Mouse (Mus musculus) left cerebral cortex, adult 8-10 months (tissue): ENCODE measurements around the gene Lnx1. TPM values are rescaled to one million over a fixed set of nuclear protein-coding genes. Genes with fewer than 3 reads are reported as not detected.

Experiments
- DNase-seq, 2 experiments: peaks; one replicate each; pipeline ENCODE4 v3.0.0; 2022; ENCODE audit warnings: low spot score in 2 of 2
- total RNA-seq, 4 experiments: library from RNA; stranded (reverse); gene quantifications; 2 replicates each; pipeline ENCODE4 v1.2.4; 2022

The Lnx1 gene
- total RNA-seq, 4 experiments from 2014 or later, result 20.0 to 21.9 (median 21.1) TPM

GRCm38 (mm10) chr5:74697534-74697933 is 5.2 kb downstream of the Lnx1 start:
- DNase-seq, result no peak

GRCm38 (mm10) chr5:74694390-74694801 is 8.3 kb downstream of the Lnx1 start:
- no peak for DNase-seq

- no peak for DNase-seq
These were observed 8.9 kb downstream of the Lnx1 start for GRCm38 (mm10) chr5:74693836-74694235.

GRCm38 (mm10) chr5:74692411-74693090 is 10.2 kb downstream of the Lnx1 start:
- DNase-seq, result no peak

GRCm38 (mm10) chr5:74688822-74689221 is 13.9 kb downstream of the Lnx1 start:
- no peak for DNase-seq

- no peak for DNase-seq
These were observed 17.8 kb downstream of the Lnx1 start for GRCm38 (mm10) chr5:74684944-74685343.

- DNase-seq, result no peak
These were observed 18.9 kb downstream of the Lnx1 start for GRCm38 (mm10) chr5:74683832-74684231.

- no peak for DNase-seq
These were observed 20.0 kb downstream of the Lnx1 start for GRCm38 (mm10) chr5:74682735-74683134.

GRCm38 (mm10) chr5:74679631-74680030 is 23.1 kb downstream of the Lnx1 start:
- DNase-seq, result no peak

- no peak for DNase-seq
These were observed 24.0 kb downstream of the Lnx1 start for GRCm38 (mm10) chr5:74678693-74679092.

- peak; percentile 64 to 86 for DNase-seq
These were observed 25.0 kb downstream of the Lnx1 start for GRCm38 (mm10) chr5:74677399-74678338.

GRCm38 (mm10) chr5:74672556-74672955 is 30.2 kb downstream of the Lnx1 start:
- no peak for DNase-seq

GRCm38 (mm10) chr5:74670877-74671276 is 31.8 kb downstream of the Lnx1 start:
- DNase-seq, result no peak

GRCm38 (mm10) chr5:74669925-74670324 is 32.8 kb downstream of the Lnx1 start:
- DNase-seq, result no peak

- DNase-seq, result no peak
These were observed 33.8 kb downstream of the Lnx1 start for GRCm38 (mm10) chr5:74668956-74669355.

GRCm38 (mm10) chr5:74662618-74663017 is 40.1 kb downstream of the Lnx1 start:
- no peak for DNase-seq

- DNase-seq, result no peak
These were observed 40.8 kb downstream of the Lnx1 start for GRCm38 (mm10) chr5:74661734-74662560.

GRCm38 (mm10) chr5:74659856-74660255 is 42.9 kb downstream of the Lnx1 start:
- DNase-seq, result no peak

- no peak for DNase-seq
These were observed 43.4 kb downstream of the Lnx1 start for GRCm38 (mm10) chr5:74659281-74659680.

- no peak for DNase-seq
These were observed 44.8 kb downstream of the Lnx1 start for GRCm38 (mm10) chr5:74657930-74658329.

- DNase-seq, result no peak
These were observed 46.3 kb downstream of the Lnx1 start for GRCm38 (mm10) chr5:74656410-74656809.

- no peak for DNase-seq
These were observed 48.2 kb downstream of the Lnx1 start for GRCm38 (mm10) chr5:74654527-74654926.
